ENCODE assay signal across 8 mouse cellular contexts in genomic region chr6:124738511-124739023, GRCm38 (mm10). TPM values are rescaled to one million over a fixed set of nuclear protein-coding genes. Genes with fewer than 3 reads are reported as not detected.
A peak's percentile ranks its signal among the peaks of the same experiment; 100 is the strongest.
DNase-seq lines count a peak whose midpoint lies in the region; ATAC-seq and TF ChIP-seq lines count a peak whose summit lies in the region.

Gene Ptpn6, minus strand, starts transcription at chr6:124738714.

- H3K9ac ChIP-seq in liver, embryonic 13.5 days, result peak within 1 kb of the TSS; percentile 85

- peak within 1 kb of the TSS; percentile 97 for H3K4me2 ChIP-seq in liver, embryonic 13.5 days

- H3K4me1 ChIP-seq in liver, embryonic 13.5 days (replicated peaks), result peaks cover 44% of the 10 kb centered on the region

- peaks cover 6% of the 10 kb centered on the region for H3K36me3 ChIP-seq in liver, embryonic 13.5 days

- H3K4me3 ChIP-seq in left cerebral cortex, adult 2 months, result no peak within 1 kb of the TSS
- 0 out of 2 replicates have a peak within 1 kb of the TSS, but pooled peaks have one; percentile 16 for H3K4me3 ChIP-seq in liver, embryonic 13.5 days (replicated peaks)

- 19% methylated on average over 15 of the region's 15 CpGs for WGBS in liver, embryonic 13.5 days (ENCODE audit: insufficient replicate concordance)

- DNase-seq in left cerebral cortex, adult 2 months (ENCODE audit: extremely low spot score in 1 of 2, low spot score in 2 of 2), result no peak
- DNase-seq in left cerebral cortex, postnatal 14 days (ENCODE audit: low spot score in 2 of 2), result no peak
- DNase-seq in embryo, embryonic 9.5 days (ENCODE audit: extremely low spot score), result peak; percentile 54
- DNase-seq in liver, embryonic 13.5 days, result no peak
- DNase-seq in B cell, adult 2 months, result no peak
- no peak for DNase-seq in adrenal gland, adult 18-20 months (ENCODE audit: low spot score in 2 of 2)

- ATAC-seq in inflammation-experienced regulatory T-cells, adult 6 months, result no peak
- peak; percentile 6 for ATAC-seq in liver, embryonic 13.5 days (ENCODE audit: low read depth)
- peak; percentile 11; the same call in 1 of the 2 replicates for ATAC-seq in monocyte, adult 5-6 weeks (replicated peaks; ENCODE audit: insufficient number of reproducible peaks, low FRiP score, low TSS enrichment, poor library complexity, severe bottlenecking)

- no peaks in the 10 kb centered on the region for H3K27me3 ChIP-seq in liver, embryonic 13.5 days

- no peaks in the 10 kb centered on the region for H3K9me3 ChIP-seq in liver, embryonic 13.5 days (replicated peaks)

- intact Hi-C loops in left cerebral cortex, adult 2 months (cut with DNase I), result no loop called here
- intact Hi-C loops in left cerebral cortex, postnatal 14 days (cut with DNase I), result no loop called here

- peak within 1 kb of the TSS; percentile 99; the same call in 1 of the 2 replicates for H3K27ac ChIP-seq in left cerebral cortex, adult 2 months
- H3K27ac ChIP-seq in liver, embryonic 13.5 days, result peak within 1 kb of the TSS; percentile 98

- TF ChIP-seq CTCF in left cerebral cortex, adult 2 months (IDR thresholded peaks at IDR 0.05), result no peak

RNA-seq across cellular contexts. Expression of gene Ptpn6, which starts in this region (rescaled TPM):
- 1 to 10 TPM; 3.3 to 4.0 TPM for total RNA-seq in left cerebral cortex, adult 2 months (2021)
- 1 to 10 TPM; 3.6 to 4.0 TPM for total RNA-seq in left cerebral cortex, postnatal 14 days (2021)
- 100 to 1,000 TPM; 143 to 191 (median 176) TPM for polyA plus RNA-seq in inflammation-experienced regulatory T-cells, adult 6 months (2017; shearing (Covaris generic))
- 28.7 and 29.5 TPM in 2 replicates for polyA plus RNA-seq in liver, embryonic 13.5 days (2015; fragmentation: Nextera tagmentation; extraction: Ambion mirVana)
- 1,360 to 1,911 TPM (median 1,427 TPM) in 3 replicates for total RNA-seq in monocyte, adult 5-6 weeks (2017)
- total RNA-seq in adrenal gland, adult 18-20 months (2021), result 10 to 100 TPM in 1 of 2 experiments, 1 to 10 TPM in 1; 9.8 to 11.5 TPM

Comparison
In these comparisons a context has a peak if more than half of its experiments do, and no peak if none do; other contexts are left out.
1. RNA of gene Ptpn6 (total RNA-seq): 1,360 to 1,911 TPM in monocyte, adult 5-6 weeks; 9.8 to 11.5 TPM in adrenal gland, adult 18-20 months, 3.6 to 4.0 TPM in left cerebral cortex, postnatal 14 days and 3.3 to 4.0 TPM in left cerebral cortex, adult 2 months; every median in the first group is over 100 times any median in the second.